Mouse (Mus musculus) olfactory bulb, adult 2 months (tissue): Measurements from ENCODE around the gene Cgn. TPM values are rescaled to one million over a fixed set of nuclear protein-coding genes. Genes with fewer than 3 reads are reported as not detected.

Source experiments
- H3K27ac ChIP-seq: fragments of 200-500 bp; 2 replicates; pipeline ENCODE4 v1.5.1; 2012; ENCODE audit warnings: low read depth, low read length; ENCODE audit not compliant: insufficient read depth
- H3K4me1 ChIP-seq: fragments of 200-500 bp; 2 replicates; pipeline ENCODE4 v1.6.1; 2012; ENCODE audit warnings: low read length; ENCODE audit not compliant: control insufficient read depth, insufficient read depth
- H3K4me3 ChIP-seq: fragments of 200-500 bp; 2 replicates; pipeline ENCODE4 v1.5.1; 2012; ENCODE audit warnings: mild to moderate bottlenecking, low read depth, low read length, moderate library complexity; ENCODE audit not compliant: insufficient read depth
- CTCF ChIP-seq: fragments of 200-500 bp; IDR thresholded peaks from 2 replicates; pipeline ENCODE4 v1.5.1; 2012; ENCODE audit warnings: low read depth, mild to moderate bottlenecking, low read length, moderate library complexity; ENCODE audit not compliant: insufficient read depth
- POLR2A ChIP-seq: fragments of 200-500 bp; IDR thresholded peaks from 2 replicates; pipeline ENCODE4 v1.6.1; 2012; ENCODE audit warnings: mild to moderate bottlenecking, low read depth, low read length, moderate library complexity; ENCODE audit not compliant: insufficient read depth
- WGBS: fragments of 180-500 bp; shearing (Covaris S2); methylation state at CpG from one replicate; pipeline ENCODE4 v1.1.7; 2018; 5-methylcytosine and 5-hydroxymethylcytosine counted together
- polyA plus RNA-seq: library from polyadenylated mRNA; stranded (reverse); fragments of >200 nt; gene quantifications from 2 replicates; pipeline ENCODE4 v1.2.4, GENCODE M21; 2012; ENCODE audit warnings: low replicate concordance; ENCODE audit not compliant: missing spikeins, insufficient read depth, insufficient read length

Gene Cgn
- polyA plus RNA-seq, 1 experiment, result not detected

DNA sequence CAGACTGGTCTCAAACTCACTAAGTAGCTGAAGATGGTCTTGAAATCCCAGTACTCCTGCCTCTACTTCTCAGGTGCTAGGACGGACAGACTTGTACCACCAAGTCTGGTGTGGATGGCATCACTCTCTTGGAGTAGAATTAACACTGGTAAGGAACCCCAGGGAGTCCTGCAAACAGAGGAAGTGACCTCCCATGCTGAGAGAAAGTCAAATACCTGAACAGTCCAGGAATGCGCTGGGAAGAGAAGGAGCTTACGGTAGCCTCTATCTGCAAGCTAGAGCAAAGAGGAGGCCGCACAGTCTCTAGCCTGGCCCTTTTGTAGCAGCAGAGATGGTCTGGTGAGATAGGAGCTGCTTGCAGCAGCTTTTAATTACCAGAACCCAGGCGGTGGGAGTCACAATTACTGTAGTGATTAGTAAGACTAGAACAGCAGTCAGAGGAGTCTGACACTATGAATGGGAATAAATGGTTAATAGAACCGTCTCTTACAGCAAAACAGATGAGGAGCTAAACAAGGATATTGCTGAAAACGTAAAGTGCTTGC lies 9.4 kb upstream of the Cgn start:
- WGBS, result 69% methylated on average over 7 of the region's 7 CpGs
- TF ChIP-seq POLR2A (no peak), CTCF (no peak)
- H3K27ac ChIP-seq, result no peak overlapping the region
- H3K4me3 ChIP-seq, result no peak overlapping the region
- no peaks in the 10 kb centered on the region for H3K4me1 ChIP-seq

DNA sequence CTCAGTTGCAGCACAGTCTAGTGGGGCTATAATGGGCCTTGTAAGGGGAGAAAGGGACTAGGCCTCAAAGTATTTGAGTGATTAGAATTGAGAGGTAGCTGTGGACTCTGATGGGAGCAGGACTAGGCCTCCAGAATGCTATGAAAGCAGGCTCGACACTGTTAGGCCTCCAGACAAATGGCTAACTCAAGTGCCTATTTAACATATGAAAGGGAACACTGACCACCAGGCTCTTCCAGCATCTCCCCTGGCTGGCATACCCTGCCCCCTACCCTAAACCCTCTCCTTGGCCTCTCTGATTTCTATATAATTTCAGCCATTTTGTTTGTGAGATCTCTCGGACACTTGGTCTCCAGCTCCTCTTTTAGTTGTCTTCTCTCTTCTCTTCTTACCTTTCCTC lies 8.1 kb upstream of the Cgn start:
- H3K27ac ChIP-seq, result no peak overlapping the region
- TF ChIP-seq CTCF, result no peak
- TF ChIP-seq POLR2A, result no peak
- 0 out of 2 replicates have a peak, but pooled peaks cover 2% of the 10 kb centered on the region for H3K4me1 ChIP-seq
- 74% methylated on average over 2 of the region's 2 CpGs for WGBS
- H3K4me3 ChIP-seq, result no peak overlapping the region

DNA sequence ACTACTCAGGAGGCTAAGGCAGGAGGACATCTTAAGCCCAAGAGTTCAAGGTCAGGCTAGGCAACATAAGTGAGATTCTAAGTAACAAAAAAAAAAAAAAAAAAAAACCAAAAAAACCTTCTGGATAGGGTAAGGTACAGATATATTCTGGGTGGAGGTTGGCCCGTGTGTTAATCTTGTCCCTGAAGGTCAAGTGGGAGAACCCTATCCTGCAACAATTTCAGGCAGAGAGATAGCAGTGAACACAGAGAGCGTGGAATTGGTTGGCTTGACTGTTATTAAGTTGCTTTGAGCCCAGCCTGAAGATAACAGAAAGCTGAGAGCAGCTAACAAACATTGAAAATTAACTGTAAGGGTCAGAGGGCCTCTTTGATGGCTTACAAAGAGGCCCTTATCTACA lies 7.4 kb upstream of the Cgn start:
- Histone ChIP-seq H3K4me3 (no peak overlapping the region), H3K4me1 (0 out of 2 replicates have a peak, but pooled peaks cover 2% of the 10 kb centered on the region), H3K27ac (no peak overlapping the region)
- 97% methylated on average over 2 of the region's 2 CpGs for WGBS
- TF ChIP-seq POLR2A (no peak), CTCF (no peak)

DNA sequence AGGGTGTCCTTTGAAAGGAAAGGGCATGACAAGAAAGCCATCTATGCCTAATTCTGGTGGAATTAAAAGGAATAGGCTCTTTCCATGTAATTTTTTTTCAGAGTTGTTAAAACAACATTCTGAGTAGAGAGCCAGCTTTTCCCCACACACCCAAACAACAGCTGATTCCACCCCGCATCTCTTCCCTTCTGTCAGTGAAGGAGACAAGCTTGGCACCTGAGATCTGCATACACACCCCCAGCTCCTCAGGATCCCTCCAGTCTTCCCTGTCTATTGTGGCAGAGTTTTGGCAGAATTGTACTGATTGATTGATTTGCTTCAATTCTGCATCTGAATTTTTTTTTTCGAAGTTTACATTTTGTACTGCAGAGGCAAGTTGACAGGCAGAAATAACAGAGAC lies 6.0 kb upstream of the Cgn start:
- WGBS, result 93% methylated on average over 2 of the region's 2 CpGs
- TF ChIP-seq CTCF, result no peak
- no peak for TF ChIP-seq POLR2A
- H3K4me3 ChIP-seq, result no peak overlapping the region
- H3K27ac ChIP-seq, result no peak overlapping the region
- H3K4me1 ChIP-seq, result peaks cover 5% of the 10 kb centered on the region

DNA sequence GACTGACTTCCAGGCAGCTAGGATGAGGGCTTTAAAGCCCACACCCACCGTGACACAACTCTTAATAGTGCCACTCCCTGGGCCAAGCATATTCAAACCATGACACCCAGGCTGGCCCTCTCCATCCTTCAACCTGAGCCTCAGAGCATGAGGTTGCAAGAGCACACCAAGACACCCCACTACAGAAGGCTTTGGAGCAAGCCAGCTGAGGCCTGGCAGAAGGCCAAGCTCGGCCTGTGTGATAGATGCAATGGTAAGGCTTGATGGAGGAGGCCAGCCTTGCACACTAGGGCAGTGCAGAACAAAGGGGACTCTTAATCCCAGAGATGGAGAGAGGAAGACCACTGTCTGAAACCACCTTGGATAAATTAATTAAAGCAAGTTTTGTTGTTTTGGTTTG lies 3.2 kb upstream of the Cgn start:
- peaks cover 12% of the 10 kb centered on the region for H3K4me1 ChIP-seq
- no peak overlapping the region for H3K4me3 ChIP-seq
- H3K27ac ChIP-seq, result no peak overlapping the region
- TF ChIP-seq CTCF, result no peak
- no peak for TF ChIP-seq POLR2A
- WGBS, result 86% methylated on average over 2 of the region's 2 CpGs

DNA sequence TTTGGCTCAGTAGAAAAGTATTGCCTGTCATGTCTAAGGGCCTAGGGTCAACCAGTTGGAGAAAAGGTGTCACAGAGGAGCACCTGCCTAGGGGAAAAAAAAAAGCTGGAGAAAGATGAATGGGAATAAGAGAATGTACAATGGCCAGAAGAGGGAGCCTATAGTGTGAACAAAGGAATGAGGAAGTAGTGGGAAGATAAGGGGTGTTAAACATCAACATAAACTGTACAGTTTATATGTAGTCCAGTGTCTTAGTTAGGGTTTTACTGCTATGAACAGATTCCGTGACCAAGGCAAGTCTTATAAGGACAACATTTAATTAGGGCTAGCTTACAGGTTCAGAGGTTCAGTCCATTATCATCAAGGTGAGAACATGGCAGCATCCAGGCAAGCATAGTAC lies 2.8 kb upstream of the Cgn start:
- H3K27ac ChIP-seq, result no peak overlapping the region
- no peak overlapping the region for H3K4me3 ChIP-seq
- TF ChIP-seq POLR2A (no peak), CTCF (no peak)
- H3K4me1 ChIP-seq, result peaks cover 12% of the 10 kb centered on the region
- WGBS, result 93% methylated on average over 1 of the region's 1 CpGs

DNA sequence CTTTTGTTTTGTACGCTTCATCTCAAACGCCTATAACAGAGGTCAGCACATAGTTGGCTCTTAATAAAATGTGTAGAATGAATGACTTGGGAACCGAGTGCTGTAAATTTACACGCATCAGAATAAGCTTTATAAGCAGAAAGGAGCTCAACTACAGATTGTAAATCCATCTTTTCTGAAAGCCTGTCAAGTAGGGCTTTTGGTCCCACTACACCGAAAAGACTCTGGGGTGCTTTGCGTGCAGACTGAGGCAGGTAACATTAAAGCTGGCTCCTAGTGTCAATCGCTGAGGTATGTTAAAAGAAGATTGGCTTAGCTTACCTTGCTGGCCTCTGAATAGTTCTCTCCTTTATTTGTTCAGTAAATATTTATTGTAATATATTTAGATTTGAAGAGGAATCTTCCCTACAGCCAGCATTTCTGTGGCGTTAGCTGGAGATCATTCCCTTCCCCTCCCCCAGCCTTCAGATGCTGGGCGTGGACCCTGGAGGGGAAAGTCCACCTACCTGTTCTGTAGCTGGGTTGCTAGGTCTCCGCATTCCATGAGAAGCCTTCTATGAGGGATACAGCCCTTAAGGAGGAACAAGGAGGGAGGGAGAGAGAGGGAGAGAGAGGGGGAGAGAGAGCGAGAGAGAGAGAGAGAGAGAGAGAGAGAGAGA lies 959 bp upstream of the Cgn start:
- Histone ChIP-seq H3K27ac (no peak overlapping the region), H3K4me1 (peaks cover 12% of the 10 kb centered on the region), H3K4me3 (peak overlapping the region; percentile 34)
- TF ChIP-seq CTCF (no peak), POLR2A (no peak)
- WGBS, result 9% methylated on average over 11 of the region's 11 CpGs

DNA sequence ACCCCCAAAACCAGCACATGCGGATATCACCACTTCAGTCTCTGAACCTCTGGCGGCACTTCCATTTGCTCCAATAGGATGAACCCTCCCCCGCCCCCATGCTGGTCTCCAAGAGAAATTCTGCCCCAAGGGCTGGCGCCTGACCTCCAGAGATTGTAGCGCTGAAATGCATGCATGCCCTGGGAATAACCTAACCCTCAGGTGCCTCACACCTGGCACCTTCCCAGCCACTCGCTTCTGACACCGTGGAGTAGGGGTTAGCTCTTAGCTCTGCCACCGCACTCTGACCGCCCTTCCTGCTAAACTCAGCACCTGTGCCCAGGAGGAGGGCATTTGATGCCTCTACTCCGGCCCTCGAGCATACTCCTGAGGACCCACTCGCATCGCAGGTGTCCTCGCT lies 334 bp downstream of the Cgn start:
- Histone ChIP-seq H3K4me1 (peaks cover 12% of the 10 kb centered on the region), H3K27ac (no peak overlapping the region), H3K4me3 (peak overlapping the region; percentile 58)
- WGBS, result 8% methylated on average over 14 of the region's 14 CpGs
- TF ChIP-seq POLR2A, result no peak
- no peak for TF ChIP-seq CTCF

DNA sequence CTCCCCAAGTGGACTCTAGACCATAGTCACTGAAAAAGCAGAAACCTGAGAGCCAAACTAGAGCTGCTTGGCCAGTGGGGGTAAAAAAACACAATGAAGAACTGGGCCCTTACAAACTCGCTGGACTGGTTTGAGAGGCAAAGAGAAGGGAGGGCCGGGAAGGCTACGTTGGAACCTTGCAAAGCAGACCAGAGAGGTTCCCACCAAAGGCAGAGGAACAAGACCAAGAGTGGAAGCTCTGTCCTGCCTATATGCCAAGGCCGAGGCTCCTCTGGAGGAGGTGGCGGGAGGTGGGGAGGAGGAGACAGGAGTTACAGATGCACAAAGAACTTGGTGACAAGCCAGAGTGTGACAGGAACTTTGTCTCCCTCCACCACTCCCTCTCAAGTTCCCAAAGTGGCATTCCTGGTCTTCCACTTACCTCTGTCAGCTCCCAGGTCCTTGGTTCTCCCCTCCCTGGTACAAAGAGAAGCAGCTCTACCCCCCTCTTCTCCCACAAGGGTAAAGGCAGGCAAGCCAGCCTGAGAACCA lies 2.1 kb downstream of the Cgn start:
- Histone ChIP-seq H3K4me1 (peaks cover 10% of the 10 kb centered on the region), H3K4me3 (no peak overlapping the region), H3K27ac (no peak overlapping the region)
- WGBS, result 74% methylated on average over 5 of the region's 5 CpGs
- no peak for TF ChIP-seq CTCF
- TF ChIP-seq POLR2A, result no peak

DNA sequence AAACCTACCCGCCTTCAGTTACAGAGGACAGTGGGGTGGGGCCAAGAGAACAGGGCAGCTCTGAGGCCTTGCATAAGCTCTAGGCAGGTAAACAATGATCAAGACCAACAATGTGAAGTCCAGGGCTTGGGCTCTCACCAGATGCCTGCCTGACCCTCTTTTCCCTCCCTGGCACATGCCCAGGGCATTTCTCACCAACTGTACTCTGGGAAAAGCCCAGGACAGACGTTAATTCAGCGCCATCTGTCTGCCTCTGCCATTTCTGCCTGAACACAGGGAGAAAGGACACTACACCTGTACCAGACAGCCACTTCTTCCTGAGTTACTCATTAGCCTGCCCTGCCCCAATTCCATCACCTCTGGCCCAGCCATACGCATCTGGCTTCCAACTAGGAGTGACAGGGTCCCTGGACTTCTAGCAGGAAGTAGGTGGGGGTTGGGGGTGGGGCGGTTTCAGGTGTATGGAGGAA lies 2.8 kb downstream of the Cgn start:
- H3K4me1 ChIP-seq, result peaks cover 10% of the 10 kb centered on the region
- H3K27ac ChIP-seq, result no peak overlapping the region
- 78% methylated on average over 5 of the region's 5 CpGs for WGBS
- TF ChIP-seq CTCF, result no peak
- no peak for TF ChIP-seq POLR2A
- H3K4me3 ChIP-seq, result no peak overlapping the region
